Mouse (Mus musculus) embryonic fibroblast, embryonic 13.5 days (primary cell): ENCODE measurements at regions not wholly inside any gene's neighbourhood (a gene's known extent, or its start where the extent isn't known, plus 50 kb on each side); places are given as distances from the start of the nearest gene placed in this dataset.

Experiments
- CTCF ChIP-seq: IDR thresholded peaks from 2 replicates; pipeline ENCODE4 v1.5.1; 2011; ENCODE audit warnings: mild to moderate bottlenecking, control low read depth, low read length, moderate library complexity, borderline replicate concordance; ENCODE audit not compliant: insufficient read depth
- POLR2A ChIP-seq: IDR thresholded peaks from 2 replicates; pipeline ENCODE4 v1.6.1; 2011; ENCODE audit warnings: low read depth, mild to moderate bottlenecking, control low read depth, low read length, moderate library complexity

GRCm38 (mm10) chr8:18490620-18491019 is 487.4 kb downstream of the Defb40 start:
- TF ChIP-seq CTCF: no peak
- TF ChIP-seq POLR2A: no peak
